Mouse (Mus musculus): ENCODE measurements around the gene Exosc5. TPM values are rescaled to one million over a fixed set of nuclear protein-coding genes. Genes with fewer than 3 reads are reported as not detected.
A peak's percentile ranks its signal among the peaks of the same experiment; 100 is the strongest.

Exosc5 gene
- polyA plus RNA-seq, 1 experiment from 2014 or later: 48.3 TPM

GRCm38 (mm10) chr7:25718788-25719417 is 59.9 kb downstream of the Exosc5 start, which contains the start of gene Ccdc97:
Gene Ccdc97 (minus strand): TSS chr7:25719088.
- 4% methylated on average over 32 of the region's 32 CpGs for WGBS
- peaks cover 37% of the 10 kb centered on the region for H3K36me3 ChIP-seq (ENCODE audit: control insufficient read depth, insufficient read depth)
- peaks cover 19% of the 10 kb centered on the region for H3K4me1 ChIP-seq (replicated peaks; ENCODE audit: control insufficient read depth, insufficient read depth, low read length)
- H3K9ac ChIP-seq (replicated peaks; ENCODE audit: low read depth, low read length): peak within 1 kb of the TSS; percentile 64
- H3K27me3 ChIP-seq (replicated peaks; ENCODE audit: control insufficient read depth, insufficient read depth, low read length): no peaks in the 10 kb centered on the region
- peak within 1 kb of the TSS; percentile 70 for H3K4me3 ChIP-seq (replicated peaks; ENCODE audit: low read length)
- no peaks in the 10 kb centered on the region for H3K9me3 ChIP-seq (ENCODE audit: control insufficient read depth, low read length)
- peak within 1 kb of the TSS; percentile 89 for H3K4me2 ChIP-seq (ENCODE audit: low read length)
- peak; percentile 86 for ATAC-seq
- peak within 1 kb of the TSS; percentile 68 for H3K27ac ChIP-seq (ENCODE audit: low read length)

GRCm38 (mm10) chr7:25719761-25720610 is 61.0 kb downstream of the Exosc5 start:
- Histone ChIP-seq H3K4me1 (replicated peaks; ENCODE audit: control insufficient read depth, insufficient read depth, low read length) (peaks cover 19% of the 10 kb centered on the region), H3K27me3 (replicated peaks; ENCODE audit: control insufficient read depth, insufficient read depth, low read length) (no peaks in the 10 kb centered on the region), H3K4me2 (ENCODE audit: low read length) (no peak overlapping the region), H3K9ac (replicated peaks; ENCODE audit: low read depth, low read length) (no peak overlapping the region), H3K36me3 (ENCODE audit: control insufficient read depth, insufficient read depth) (peaks cover 37% of the 10 kb centered on the region), H3K4me3 (replicated peaks; ENCODE audit: low read length) (no peak overlapping the region), H3K27ac (ENCODE audit: low read length) (no peak overlapping the region), H3K9me3 (ENCODE audit: control insufficient read depth, low read length) (no peaks in the 10 kb centered on the region)
- peak; percentile 54 for ATAC-seq
- 64% methylated on average over 10 of the region's 10 CpGs for WGBS

- H3K36me3 ChIP-seq (ENCODE audit: control insufficient read depth, insufficient read depth): peaks cover 40% of the 10 kb centered on the region
Measured at GRCm38 (mm10) chr7:25720760-25721159, 61.8 kb downstream of the Exosc5 start.

More at GRCm38 (mm10) chr7:25720760-25721159, 61.8 kb downstream of the Exosc5 start:
- H3K4me3 ChIP-seq (replicated peaks; ENCODE audit: low read length): no peak overlapping the region
- peaks cover 19% of the 10 kb centered on the region for H3K4me1 ChIP-seq (replicated peaks; ENCODE audit: control insufficient read depth, insufficient read depth, low read length)
- no peak overlapping the region for H3K9ac ChIP-seq (replicated peaks; ENCODE audit: low read depth, low read length)
- no peak for ATAC-seq
- no peak overlapping the region for H3K4me2 ChIP-seq (ENCODE audit: low read length)
- no peak overlapping the region for H3K27ac ChIP-seq (ENCODE audit: low read length)
- WGBS: 93% methylated on average over 5 of the region's 5 CpGs
- no peaks in the 10 kb centered on the region for H3K9me3 ChIP-seq (ENCODE audit: control insufficient read depth, low read length)
- no peaks in the 10 kb centered on the region for H3K27me3 ChIP-seq (replicated peaks; ENCODE audit: control insufficient read depth, insufficient read depth, low read length)

Other genes with a start within 250 kb of the Exosc5 start
- 0.34 and 0.96 TPM in 2 replicates for gene Cxcl17, start 246.3 kb upstream of the Exosc5 start, polyA plus RNA-seq (2015; fragmentation: Nextera tagmentation; extraction: Ambion mirVana)
- gene Ceacam1, start 181.6 kb upstream of the Exosc5 start, polyA plus RNA-seq (2015; fragmentation: Nextera tagmentation; extraction: Ambion mirVana): 0.96 and 1.1 TPM in 2 replicates
- 0.11 TPM in 1 of 2 replicates, not detected in the other for gene Ceacam2, start 119.3 kb upstream of the Exosc5 start, polyA plus RNA-seq (2015; fragmentation: Nextera tagmentation; extraction: Ambion mirVana)
- 0.39 TPM in 1 of 2 replicates, not detected in the other for gene Erich4, start 43.3 kb upstream of the Exosc5 start, polyA plus RNA-seq (2015; fragmentation: Nextera tagmentation; extraction: Ambion mirVana)
- 36.0 and 38.8 TPM in 2 replicates for gene Dmac2, start 39.8 kb upstream of the Exosc5 start, polyA plus RNA-seq (2015; fragmentation: Nextera tagmentation; extraction: Ambion mirVana)
- gene B3gnt8, start 32.5 kb upstream of the Exosc5 start, polyA plus RNA-seq (2015; fragmentation: Nextera tagmentation; extraction: Ambion mirVana): 0.44 and 0.92 TPM in 2 replicates
- 57.7 and 61.9 TPM in 2 replicates for gene Bckdha, start 183 bp upstream of the Exosc5 start, polyA plus RNA-seq (2015; fragmentation: Nextera tagmentation; extraction: Ambion mirVana)
- 13.5 and 28.3 TPM in 2 replicates for gene Tmem91, start 16.0 kb downstream of the Exosc5 start, polyA plus RNA-seq (2015; fragmentation: Nextera tagmentation; extraction: Ambion mirVana)
- 35.6 and 41.3 TPM in 2 replicates for gene B9d2, start 21.6 kb downstream of the Exosc5 start, polyA plus RNA-seq (2015; fragmentation: Nextera tagmentation; extraction: Ambion mirVana)
- 0.54 and 0.93 TPM in 2 replicates for gene Tgfb1, start 27.8 kb downstream of the Exosc5 start, polyA plus RNA-seq (2015; fragmentation: Nextera tagmentation; extraction: Ambion mirVana)
- 29.5 and 33.7 TPM in 2 replicates for gene Ccdc97, start 59.9 kb downstream of the Exosc5 start, polyA plus RNA-seq (2015; fragmentation: Nextera tagmentation; extraction: Ambion mirVana)
- 44.2 and 46.6 TPM in 2 replicates for gene Hnrnpul1, start 95.6 kb downstream of the Exosc5 start, polyA plus RNA-seq (2015; fragmentation: Nextera tagmentation; extraction: Ambion mirVana)
- 14.6 and 15.9 TPM in 2 replicates for gene Axl, start 129.5 kb downstream of the Exosc5 start, polyA plus RNA-seq (2015; fragmentation: Nextera tagmentation; extraction: Ambion mirVana)
- gene Cyp2s1, start 157.7 kb downstream of the Exosc5 start, polyA plus RNA-seq (2015; fragmentation: Nextera tagmentation; extraction: Ambion mirVana): 1.0 and 1.1 TPM in 2 replicates
- gene Cyp2b10, start 238.5 kb downstream of the Exosc5 start, polyA plus RNA-seq (2015; fragmentation: Nextera tagmentation; extraction: Ambion mirVana): not detected in 2 replicates